In the genomic region with DNA sequence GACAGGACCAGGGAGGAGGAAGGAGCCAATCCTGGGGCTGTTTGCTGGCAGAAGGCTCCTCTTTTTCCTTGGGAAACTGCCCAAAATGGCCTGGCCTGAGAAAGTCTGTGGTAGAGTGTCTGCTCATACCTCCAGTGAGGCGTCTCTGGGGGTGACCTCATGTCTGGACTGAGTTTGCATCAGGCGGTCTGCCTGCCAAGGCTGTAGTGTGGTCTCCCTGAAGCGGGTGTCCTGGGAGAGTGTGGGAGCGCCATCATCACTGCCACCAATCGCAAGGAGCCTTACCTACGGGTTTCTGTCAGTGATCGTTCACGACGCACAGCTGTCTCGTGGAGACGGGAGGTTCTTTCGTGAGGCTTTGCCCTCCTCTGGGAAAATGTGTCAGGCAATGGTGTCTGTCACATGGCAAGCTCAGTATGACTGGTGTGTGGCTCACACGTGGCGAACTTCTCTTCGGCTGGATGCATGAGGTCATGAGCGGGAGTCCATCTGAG, we compare ENCODE assay signal across 15 mouse cellular contexts. TPM values are rescaled to one million over a fixed set of nuclear protein-coding genes. Genes with fewer than 3 reads are reported as not detected.
DNase-seq lines count a peak whose midpoint lies in the region; ATAC-seq and TF ChIP-seq lines count a peak whose summit lies in the region.
"Had no signal": no experiment of that assay in that cellular context is flagged by ENCODE, and none has a peak within 500 bp of the region (broad histone marks: within the 10 kb centered on the region; RNA-seq: fewer than 3 reads in every experiment).

No protein-coding gene starts in this region.

- peaks cover 7% of the 10 kb centered on the region for H3K36me3 ChIP-seq in midbrain, embryonic 10.5 days
- H3K36me3 ChIP-seq in midbrain, embryonic 15.5 days (replicated peaks): no peaks in the 10 kb centered on the region
- H3K36me3 ChIP-seq in heart, postnatal 0 days (replicated peaks; ENCODE audit: control insufficient read depth, insufficient read depth, low read length): no peaks in the 10 kb centered on the region
- H3K36me3 ChIP-seq: limb, embryonic 12.5 days had no signal

- TF ChIP-seq POLR2A in olfactory bulb, adult 2 months (IDR thresholded peaks at IDR 0.05; ENCODE audit: insufficient read depth, low read depth, low read length): no peak

- TF ChIP-seq CTCF in heart, postnatal 0 days (IDR thresholded peaks at IDR 0.05; ENCODE audit: low read depth): no peak
- TF ChIP-seq CTCF in olfactory bulb, adult 2 months (IDR thresholded peaks at IDR 0.05; ENCODE audit: insufficient read depth, low read depth, low read length): no peak

- peaks cover 48% of the 10 kb centered on the region for H3K27me3 ChIP-seq in midbrain, embryonic 10.5 days (ENCODE audit: low read depth, poor library complexity, severe bottlenecking)
- peaks cover 5% of the 10 kb centered on the region; the same call in 1 of the 2 replicates for H3K27me3 ChIP-seq in midbrain, embryonic 15.5 days (replicated peaks)
- peaks cover 18% of the 10 kb centered on the region for H3K27me3 ChIP-seq in heart, postnatal 0 days (ENCODE audit: control insufficient read depth, insufficient read depth, low read length)

- H3K9ac ChIP-seq in midbrain, embryonic 15.5 days: no peak overlapping the region
- H3K9ac ChIP-seq in heart, postnatal 0 days (replicated peaks; ENCODE audit: low read depth, low read length): no peak overlapping the region
- H3K9ac ChIP-seq: limb, embryonic 12.5 days had no signal

- no peak for ATAC-seq in midbrain, embryonic 15.5 days (replicated peaks)
- ATAC-seq in heart, postnatal 0 days (ENCODE audit: insufficient read depth, low read depth): peak; percentile 33; the same call in 1 of the 2 replicates
- ATAC-seq: activated CD4-positive, CD25-positive, alpha-beta regulatory T cell, adult 4 months; intestine, postnatal 0 days had no signal

- H3K4me1 ChIP-seq in midbrain, embryonic 10.5 days: peaks cover 91% of the 10 kb centered on the region
- peaks cover 14% of the 10 kb centered on the region for H3K4me1 ChIP-seq in midbrain, embryonic 15.5 days
- H3K4me1 ChIP-seq in heart, postnatal 0 days (ENCODE audit: control insufficient read depth, insufficient read depth): peaks cover 10% of the 10 kb centered on the region; the same call in 1 of the 2 replicates
- H3K4me1 ChIP-seq in olfactory bulb, adult 2 months (ENCODE audit: control insufficient read depth, insufficient read depth, low read length): peaks cover 58% of the 10 kb centered on the region

- DNase-seq in midbrain, embryonic 10.5 days (ENCODE audit: low spot score): no peak
- DNase-seq in fibroblast of lung, adult 2 months (ENCODE audit: low read depth): peak; percentile 93
- DNase-seq in heart, postnatal 0 days (ENCODE audit: low spot score): peak; percentile 18
- no peak for DNase-seq in spleen, postnatal 4 days (ENCODE audit: low spot score in 2 of 2)
- no peak for DNase-seq in natural killer cell, adult 2 months (ENCODE audit: low spot score in 2 of 2)
- DNase-seq in frontal cortex, postnatal 10 days (ENCODE audit: low spot score in 2 of 2): no peak
- DNase-seq: retina, postnatal 1 day had no signal

- H3K4me3 ChIP-seq in midbrain, embryonic 10.5 days: no peak overlapping the region
- H3K4me3 ChIP-seq in midbrain, embryonic 15.5 days: no peak overlapping the region
- no peak overlapping the region for H3K4me3 ChIP-seq in heart, postnatal 0 days (ENCODE audit: low read depth, low read length)
- H3K4me3 ChIP-seq in olfactory bulb, adult 2 months (ENCODE audit: insufficient read depth, low read depth, low read length): no peak overlapping the region
- H3K4me3 ChIP-seq: erythroblast, embryonic 14.5 days; layer of hippocampus, adult 2 months; limb, embryonic 12.5 days had no signal

- TF ChIP-seq EP300 in heart, postnatal 0 days (IDR thresholded peaks at IDR 0.05; ENCODE audit: low read depth): no peak

- H3K9me3 ChIP-seq in midbrain, embryonic 10.5 days (replicated peaks): no peaks in the 10 kb centered on the region
- H3K9me3 ChIP-seq in midbrain, embryonic 15.5 days: no peaks in the 10 kb centered on the region
- no peaks in the 10 kb centered on the region for H3K9me3 ChIP-seq in heart, postnatal 0 days (replicated peaks; ENCODE audit: control insufficient read depth, low read length)
- H3K9me3 ChIP-seq: limb, embryonic 12.5 days had no signal

- peak overlapping the region; percentile 7; the same call in 1 of the 2 replicates for H3K27ac ChIP-seq in midbrain, embryonic 10.5 days (replicated peaks)
- H3K27ac ChIP-seq in midbrain, embryonic 15.5 days: no peak overlapping the region
- peak overlapping the region; percentile 73 for H3K27ac ChIP-seq in heart, postnatal 0 days (ENCODE audit: low read depth)
- peak overlapping the region; percentile 55 for H3K27ac ChIP-seq in olfactory bulb, adult 2 months (ENCODE audit: insufficient read depth, low read depth, low read length)
- H3K27ac ChIP-seq: layer of hippocampus, adult 2 months; limb, embryonic 12.5 days had no signal

- no peak overlapping the region for H3K4me2 ChIP-seq in midbrain, embryonic 15.5 days
- no peak overlapping the region for H3K4me2 ChIP-seq in heart, postnatal 0 days (ENCODE audit: low read depth, low read length)
- H3K4me2 ChIP-seq: limb, embryonic 12.5 days had no signal

- WGBS in midbrain, embryonic 10.5 days: 93% methylated on average over 16 of the region's 16 CpGs
- WGBS in midbrain, embryonic 15.5 days: 87% methylated on average over 16 of the region's 16 CpGs
- 70% methylated on average over 16 of the region's 16 CpGs for WGBS in heart, postnatal 0 days
- 83% methylated on average over 16 of the region's 16 CpGs for WGBS in olfactory bulb, adult 2 months

RNA-seq across cellular contexts. Expression of gene Hhipl1, which starts 2.3 kb away (rescaled TPM):
- 3.7 and 5.1 TPM in 2 replicates for polyA plus RNA-seq in midbrain, embryonic 10.5 days (2016; fragmentation: Nextera tagmentation; extraction: Ambion mirVana)
- 2.7 and 2.8 TPM in 2 replicates for polyA plus RNA-seq in midbrain, embryonic 15.5 days (2015; fragmentation: Nextera tagmentation; extraction: Ambion mirVana)
- 0.70 and 5.0 TPM in 2 replicates for total RNA-seq in heart, postnatal 0 days (2014; rRNA removed; ENCODE audit: low replicate concordance)
- 0.58 and 0.61 TPM in 2 replicates for polyA plus RNA-seq in heart, postnatal 0 days (2015; fragmentation: Nextera tagmentation; extraction: Ambion mirVana)
- polyA plus RNA-seq in olfactory bulb, adult 2 months (2012; ENCODE audit: insufficient read depth, insufficient read length, low replicate concordance, missing spikeins): not detected in 2 replicates
- total RNA-seq: megakaryocyte progenitor cell, adult 5-6 weeks had no signal
- polyA plus RNA-seq: erythroblast, embryonic 14.5 days had no signal

RNA-seq across cellular contexts. Expression of gene Cyp46a1, which starts 25.8 kb away (rescaled TPM):
- 17.5 and 19.4 TPM in 2 replicates for polyA plus RNA-seq in midbrain, embryonic 10.5 days (2016; fragmentation: Nextera tagmentation; extraction: Ambion mirVana)
- polyA plus RNA-seq in midbrain, embryonic 15.5 days (2015; fragmentation: Nextera tagmentation; extraction: Ambion mirVana): 23.6 and 24.9 TPM in 2 replicates
- total RNA-seq in heart, postnatal 0 days (2014; rRNA removed; ENCODE audit: low replicate concordance): 1.0 and 3.6 TPM in 2 replicates
- polyA plus RNA-seq in heart, postnatal 0 days (2015; fragmentation: Nextera tagmentation; extraction: Ambion mirVana): 3.0 and 3.1 TPM in 2 replicates
- polyA plus RNA-seq in olfactory bulb, adult 2 months (2012; ENCODE audit: insufficient read depth, insufficient read length, low replicate concordance, missing spikeins): not detected in 2 replicates
- polyA plus RNA-seq: activated CD4-positive, CD25-positive, alpha-beta regulatory T cell, adult 4 months; erythroblast, embryonic 14.5 days had no signal

RNA-seq across cellular contexts. Expression of gene Ccdc85c, which starts 33.2 kb away (rescaled TPM):
- 12.1 and 15.5 TPM in 2 replicates for polyA plus RNA-seq in midbrain, embryonic 10.5 days (2016; fragmentation: Nextera tagmentation; extraction: Ambion mirVana)
- polyA plus RNA-seq in midbrain, embryonic 15.5 days (2015; fragmentation: Nextera tagmentation; extraction: Ambion mirVana): 15.3 and 15.8 TPM in 2 replicates
- total RNA-seq in heart, postnatal 0 days (2014; rRNA removed; ENCODE audit: low replicate concordance): 44.7 and 56.2 TPM in 2 replicates
- polyA plus RNA-seq in heart, postnatal 0 days (2015; fragmentation: Nextera tagmentation; extraction: Ambion mirVana): 6.9 and 7.8 TPM in 2 replicates
- not detected in 2 replicates for polyA plus RNA-seq in olfactory bulb, adult 2 months (2012; ENCODE audit: insufficient read depth, insufficient read length, low replicate concordance, missing spikeins)

Comparison
In these comparisons a context has a peak if more than half of its experiments do, and no peak if none do; other contexts are left out.
1. DNase-seq: peak in fibroblast of lung, adult 2 months (single experiment) and heart, postnatal 0 days (single experiment); none in midbrain, embryonic 10.5 days (single experiment), spleen, postnatal 4 days (0 of 2), natural killer cell, adult 2 months (0 of 2) and frontal cortex, postnatal 10 days (0 of 2).